Mouse (Mus musculus): ENCODE measurements at regions not wholly inside any gene's neighbourhood (a gene's known extent, or its start where the extent isn't known, plus 50 kb on each side); places are given as distances from the start of the nearest gene placed in this dataset.

DNA sequence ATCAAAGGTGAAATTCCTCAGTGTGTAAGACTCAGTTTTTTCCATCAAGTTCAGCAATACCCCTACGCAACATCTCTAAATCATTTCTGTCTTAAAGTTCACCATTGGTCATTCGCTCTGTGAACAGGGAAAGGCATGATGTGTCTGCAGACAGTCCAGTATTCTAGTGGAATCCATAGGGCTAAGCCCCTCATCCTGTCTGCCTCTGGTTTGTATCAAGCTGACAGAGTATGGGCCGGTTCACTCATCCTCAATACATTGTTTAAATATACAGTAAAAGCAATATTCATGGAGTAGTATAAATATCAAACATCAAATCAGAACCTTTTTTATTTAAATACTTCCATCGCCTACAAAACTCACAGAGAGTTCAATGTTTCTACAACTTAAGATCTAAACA is 152.9 kb upstream of the Paip1 start:
- no peak for DNase-seq

DNA sequence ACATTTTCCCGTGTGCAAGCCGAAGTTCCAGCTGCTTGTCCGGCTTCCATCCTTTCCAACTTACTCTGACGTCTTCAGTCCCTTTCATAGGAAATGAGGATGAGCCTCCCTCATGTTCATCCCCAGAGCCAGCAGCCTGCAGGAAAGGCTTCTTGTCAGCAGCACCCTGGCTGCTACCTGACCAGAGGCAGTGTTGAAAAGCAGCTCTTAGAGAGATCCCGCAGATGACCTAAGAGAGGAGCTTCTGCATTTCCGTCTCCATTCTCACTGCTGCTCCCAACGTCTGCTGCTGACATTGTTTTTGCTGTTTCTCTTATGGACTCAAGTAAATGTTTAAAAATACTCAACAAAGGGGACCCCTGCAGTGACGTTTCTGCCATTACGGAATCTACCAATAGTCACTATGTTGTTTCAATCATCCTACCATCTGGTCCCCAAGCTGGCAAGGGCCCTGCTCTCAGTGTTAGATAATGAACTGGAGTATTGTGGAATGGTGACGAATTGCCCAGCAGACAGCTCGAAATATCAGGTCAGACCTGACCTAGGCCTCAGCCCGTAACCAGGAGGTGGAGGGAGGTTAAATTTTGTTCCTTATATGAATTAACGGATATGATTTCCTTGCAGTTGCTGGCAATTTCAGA is 151.0 kb upstream of the Paip1 start:
- DNase-seq: no peak

DNA sequence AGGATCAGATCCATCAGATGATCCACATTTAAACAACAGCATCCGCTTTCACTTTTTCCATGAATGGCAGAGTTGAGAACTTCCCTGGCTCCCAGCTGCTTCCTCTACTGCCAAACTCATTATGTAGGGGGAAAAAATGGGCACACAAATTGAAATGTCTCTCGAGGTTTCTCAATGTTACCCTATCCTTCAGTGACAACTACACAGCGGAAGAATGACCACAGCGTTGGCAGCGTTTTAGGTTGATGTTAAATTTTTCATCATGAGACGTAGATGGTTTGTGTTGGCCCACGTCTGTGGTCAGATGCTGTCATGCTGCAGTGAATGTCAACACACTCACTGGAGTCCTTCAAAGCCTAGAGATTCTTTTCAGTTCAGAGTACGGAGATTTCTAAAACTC is 149.0 kb upstream of the Paip1 start:
- peak in 1 of 2 experiments; percentile 21 for DNase-seq

DNA sequence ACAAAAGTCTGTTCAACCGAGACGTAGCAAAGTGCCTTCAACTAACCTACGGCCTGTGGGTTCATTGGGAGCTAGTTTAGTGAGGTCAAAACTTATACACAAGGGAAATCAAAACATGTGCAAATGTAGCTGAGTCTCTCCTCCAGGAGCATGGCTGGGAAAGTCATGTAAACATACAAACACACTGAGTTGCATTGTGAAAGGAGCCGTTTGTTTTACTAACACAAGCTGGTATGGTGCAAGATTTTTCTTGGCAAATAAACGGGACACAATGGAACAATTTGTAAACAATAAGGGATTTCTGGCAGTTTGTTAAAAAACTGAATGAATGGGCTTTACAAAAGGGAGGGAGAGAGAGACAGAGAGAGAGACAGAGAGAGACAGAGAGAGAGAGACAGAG is 147.8 kb upstream of the Paip1 start:
- no peak for DNase-seq

- peak; percentile 49 to 64 for DNase-seq
Observed at GRCm38 (mm10) chr13:119283448-119283847, 145.0 kb upstream of the Paip1 start.

- DNase-seq: no peak
Observed at GRCm38 (mm10) chr13:119309238-119309637, 119.2 kb upstream of the Paip1 start.

DNA sequence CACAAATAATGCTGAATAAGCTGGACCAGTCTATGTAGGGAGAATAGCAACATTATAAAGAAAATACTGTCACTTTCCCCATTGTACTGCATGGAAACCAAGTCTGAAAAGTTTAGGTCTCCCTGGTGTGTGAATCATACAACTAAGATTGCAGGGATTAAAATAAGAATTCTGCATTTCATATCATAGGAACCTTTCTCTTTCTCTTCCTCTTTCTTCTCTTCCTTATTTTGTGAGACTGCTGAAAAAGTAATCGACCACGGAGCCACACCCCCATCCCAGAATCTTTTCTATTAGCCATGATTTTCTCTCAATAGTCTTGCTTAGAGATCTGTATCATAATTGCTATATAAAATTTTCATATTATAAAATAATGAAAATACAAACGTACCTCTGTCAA is 118.4 kb upstream of the Paip1 start:
- DNase-seq: no peak

GRCm38 (mm10) chr13:119314356-119314755 is 114.0 kb upstream of the Paip1 start:
- DNase-seq: no peak

GRCm38 (mm10) chr13:119318358-119318757 is 110.0 kb upstream of the Paip1 start:
- no peak for DNase-seq

- no peak for DNase-seq
Observed at GRCm38 (mm10) chr13:119325510-119325909, 102.9 kb upstream of the Paip1 start.

GRCm38 (mm10) chr13:119326877-119327625 is 101.3 kb upstream of the Paip1 start:
- DNase-seq: peak in 1 of 2 experiments; percentile 23

DNA sequence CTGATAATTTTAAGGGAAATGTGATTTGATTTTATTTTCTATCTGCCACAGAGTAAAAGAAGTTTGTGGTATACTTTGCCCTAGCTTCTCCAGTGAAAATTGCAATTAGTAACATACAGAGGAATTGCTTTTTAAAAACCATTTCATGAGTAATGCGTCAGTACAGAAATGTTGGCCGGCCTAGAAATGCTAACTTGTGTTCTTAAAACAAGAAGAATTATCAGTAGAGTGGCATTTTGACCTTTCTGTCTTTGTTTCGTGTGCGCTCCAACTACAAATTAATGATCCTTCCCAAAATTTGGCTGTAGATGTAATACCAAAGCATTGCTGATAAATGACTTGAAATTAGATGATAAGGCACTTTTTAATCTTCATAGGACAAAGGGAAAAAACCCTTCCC is 99.7 kb upstream of the Paip1 start:
- DNase-seq: no peak

DNA sequence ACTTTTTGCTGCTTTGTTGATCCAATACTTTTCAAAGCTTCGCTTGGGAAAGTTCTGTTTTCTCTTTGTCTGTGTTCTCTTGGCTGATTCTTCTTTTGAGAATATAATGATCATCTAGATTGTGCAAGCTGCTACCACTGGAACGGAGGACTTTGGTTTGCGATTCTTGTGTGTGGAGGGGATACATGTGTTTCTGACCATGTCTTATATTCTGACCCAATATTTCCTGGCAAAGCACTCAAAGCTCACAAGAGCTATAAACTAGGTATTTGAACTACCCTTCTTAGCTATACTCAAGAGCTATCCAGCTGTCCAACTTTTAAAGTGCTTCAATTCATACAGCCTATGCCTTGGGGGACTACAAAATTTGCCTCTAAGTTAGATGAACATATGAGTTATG is 96.6 kb upstream of the Paip1 start:
- no peak for DNase-seq

GRCm38 (mm10) chr13:119333915-119334314 is 94.5 kb upstream of the Paip1 start:
- no peak for DNase-seq

- peak; percentile 36 to 72 for DNase-seq
Observed at GRCm38 (mm10) chr13:119337861-119338260, 90.5 kb upstream of the Paip1 start.

- no peak for DNase-seq
Observed at GRCm38 (mm10) chr13:119339016-119339415, 89.4 kb upstream of the Paip1 start.

DNA sequence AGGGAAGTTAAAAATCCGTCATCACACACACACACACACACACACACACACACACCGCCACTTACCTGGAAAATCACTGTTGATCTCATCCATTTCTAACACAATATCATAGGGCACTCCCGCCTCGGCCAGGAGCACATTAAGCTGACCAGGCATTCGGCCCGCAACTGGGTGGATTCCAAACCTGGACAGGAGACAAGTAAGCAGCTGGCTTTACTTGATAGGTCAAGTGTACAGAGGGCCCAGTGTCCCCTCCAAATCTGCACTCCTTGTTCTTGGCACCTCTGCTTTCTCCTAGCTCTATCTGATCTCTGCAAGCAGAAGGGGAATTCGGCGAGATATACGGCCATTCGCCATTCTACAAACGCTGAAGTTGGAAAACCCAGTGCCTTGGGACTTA is 88.6 kb upstream of the Paip1 start:
- peak in 1 of 2 experiments; percentile 58 for DNase-seq

GRCm38 (mm10) chr13:119341833-119342232 is 86.6 kb upstream of the Paip1 start:
- peak in 1 of 2 experiments; percentile 33 for DNase-seq

GRCm38 (mm10) chr13:119342761-119343160 is 85.6 kb upstream of the Paip1 start:
- DNase-seq: no peak

GRCm38 (mm10) chr13:119347988-119348387 is 80.4 kb upstream of the Paip1 start:
- DNase-seq: no peak

GRCm38 (mm10) chr13:119351346-119351745 is 77.1 kb upstream of the Paip1 start:
- DNase-seq: peak; percentile 43 to 77

GRCm38 (mm10) chr13:119358696-119359095 is 69.7 kb upstream of the Paip1 start:
- no peak for DNase-seq

GRCm38 (mm10) chr13:119363379-119363778 is 65.0 kb upstream of the Paip1 start:
- DNase-seq: peak in 1 of 2 experiments; percentile 43

- DNase-seq: no peak
Observed at GRCm38 (mm10) chr13:119364160-119364559, 64.2 kb upstream of the Paip1 start.

DNA sequence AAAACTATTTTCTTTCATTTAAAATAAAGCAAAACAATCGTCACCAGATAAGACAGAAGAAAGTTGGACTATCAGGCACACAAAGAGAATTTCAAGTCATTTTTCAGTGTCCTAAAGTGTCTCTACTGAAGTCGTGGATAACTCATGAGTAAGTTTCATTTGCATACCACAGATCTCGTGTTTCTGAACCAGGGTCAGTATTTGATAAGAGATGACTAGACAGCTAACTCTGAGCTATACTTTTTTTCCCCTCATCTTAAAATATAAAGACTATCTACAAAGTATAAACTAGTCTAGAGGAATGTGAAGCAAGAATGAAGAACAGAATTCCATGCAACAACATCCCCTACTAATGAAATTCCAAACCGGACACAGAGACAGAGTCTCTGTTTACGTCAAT is 60.9 kb upstream of the Paip1 start:
- DNase-seq: no peak
